In genomic region chr13:88655030-88655429, GRCm38 (mm10) we compare ENCODE assay signal across 15 mouse cellular contexts.
"Had no signal": no experiment of that assay in that cellular context is flagged by ENCODE, and none has a peak within 500 bp of the region (broad histone marks: within the 10 kb centered on the region; RNA-seq: fewer than 3 reads in every experiment).

No protein-coding gene starts in this region.

- ATAC-seq: liver, postnatal 0 days; lung, postnatal 0 days; midbrain, embryonic 13.5 days had no signal

- H3K27me3 ChIP-seq: kidney, embryonic 15.5 days; limb, embryonic 12.5 days; limb, embryonic 15.5 days; midbrain, embryonic 13.5 days had no signal

- H3K4me3 ChIP-seq: kidney, embryonic 15.5 days; limb, embryonic 12.5 days; limb, embryonic 15.5 days; midbrain, embryonic 13.5 days had no signal

- H3K4me2 ChIP-seq: kidney, embryonic 15.5 days; limb, embryonic 12.5 days; limb, embryonic 15.5 days; liver, embryonic 11.5 days; lung, embryonic 14.5 days; midbrain, embryonic 13.5 days had no signal

- H3K9ac ChIP-seq: kidney, embryonic 15.5 days; limb, embryonic 12.5 days; limb, embryonic 15.5 days; liver, embryonic 14.5 days; liver, postnatal 0 days; lung, embryonic 14.5 days; midbrain, embryonic 13.5 days had no signal

- H3K27ac ChIP-seq: kidney, embryonic 15.5 days; limb, embryonic 12.5 days; limb, embryonic 15.5 days; liver, embryonic 14.5 days; macrophage; midbrain, embryonic 13.5 days had no signal

- H3K9me3 ChIP-seq: kidney, embryonic 15.5 days; limb, embryonic 12.5 days; limb, embryonic 15.5 days; midbrain, embryonic 13.5 days had no signal

- H3K36me3 ChIP-seq: kidney, embryonic 15.5 days; limb, embryonic 12.5 days; limb, embryonic 15.5 days; midbrain, embryonic 13.5 days had no signal

- H3K4me1 ChIP-seq: kidney, embryonic 15.5 days; limb, embryonic 12.5 days; limb, embryonic 15.5 days; midbrain, embryonic 13.5 days had no signal

- DNase-seq: kidney, adult 8-10 months; kidney, postnatal 10 days; kidney, postnatal 36 days; left cerebral cortex, postnatal 4 days; liver, postnatal 0 days; lung, embryonic 14.5 days; thymus, postnatal 36 days had no signal
